Mouse (Mus musculus) embryonic facial prominence, embryonic 11.5 days (tissue): ENCODE data around the gene Wnt4. TPM values are rescaled to one million over a fixed set of nuclear protein-coding genes. Genes with fewer than 3 reads are reported as not detected.

ENCODE experiments used
- ATAC-seq: fragments of 200-750 bp; cut with Nextera tagmentation; replicated peaks from 2 replicates; pipeline ENCODE4 v1.8.0; 2017; ENCODE audit warnings: low read depth; ENCODE audit not compliant: insufficient number of reproducible peaks, low FRiP score, low TSS enrichment
- DNase-seq: peaks from one replicate; pipeline ENCODE4 v3.0.0-alpha.2; 2015; ENCODE audit warnings: low spot score
- H3K27ac ChIP-seq: fragments of 300-500 bp; sonication (generic); replicated peaks from 2 replicates; pipeline ENCODE4 v1.5.1; 2014; ENCODE audit warnings: mild to moderate bottlenecking, low read depth, low read length, control low read depth
- H3K27me3 ChIP-seq: fragments of 300-500 bp; sonication (generic); 2 replicates; pipeline ENCODE4 v1.6.1; 2014; ENCODE audit warnings: mild to moderate bottlenecking, low read length, moderate library complexity, mixed read lengths; ENCODE audit not compliant: control insufficient read depth, insufficient read depth
- H3K36me3 ChIP-seq: fragments of 300-500 bp; sonication (generic); replicated peaks from 2 replicates; pipeline ENCODE4 v1.6.1; 2014; ENCODE audit warnings: low read depth, mild to moderate bottlenecking, low read length, moderate library complexity, mixed read lengths; ENCODE audit not compliant: control insufficient read depth, insufficient read depth
- H3K4me1 ChIP-seq: fragments of 300-500 bp; sonication (generic); 2 replicates; pipeline ENCODE4 v1.6.1; 2014; ENCODE audit warnings: low read length, mixed read lengths; ENCODE audit not compliant: control insufficient read depth, insufficient read depth
- H3K4me2 ChIP-seq: fragments of 300-500 bp; sonication (generic); 2 replicates; pipeline ENCODE4 v1.6.1; 2014; ENCODE audit warnings: low read depth, mild to moderate bottlenecking, control low read depth, low read length, moderate library complexity
- H3K4me3 ChIP-seq: fragments of 300-500 bp; sonication (generic); 2 replicates; pipeline ENCODE4 v1.5.1; 2014; ENCODE audit warnings: low read depth, low read length, control low read depth
- H3K9ac ChIP-seq: fragments of 300-500 bp; sonication (generic); replicated peaks from 2 replicates; pipeline ENCODE4 v1.6.1; 2014; ENCODE audit warnings: mild to moderate bottlenecking, control low read depth, low read length
- H3K9me3 ChIP-seq: fragments of 300-500 bp; sonication (generic); replicated peaks from 2 replicates; pipeline ENCODE4 v1.6.1; 2016; ENCODE audit warnings: mild to moderate bottlenecking, low read length, inconsistent platforms, mixed read lengths; ENCODE audit not compliant: control insufficient read depth
- WGBS: fragments of 180-500 bp; shearing (Covaris S2); extraction: QIAGEN DNeasy Blood & Tissue Kit; methylation state at CpG from one replicate; pipeline ENCODE4 v1.1.7; 2014; 5-methylcytosine and 5-hydroxymethylcytosine counted together
- polyA plus RNA-seq: library from polyadenylated mRNA; unstranded; fragments of >200 nt; fragmentation: Nextera tagmentation; extraction: Ambion mirVana; gene quantifications from 2 replicates; pipeline ENCODE4 v1.2.1, GENCODE M21; 2014

Wnt4 gene
- polyA plus RNA-seq, 1 experiment from 2014 or later = 4.3 TPM

DNA sequence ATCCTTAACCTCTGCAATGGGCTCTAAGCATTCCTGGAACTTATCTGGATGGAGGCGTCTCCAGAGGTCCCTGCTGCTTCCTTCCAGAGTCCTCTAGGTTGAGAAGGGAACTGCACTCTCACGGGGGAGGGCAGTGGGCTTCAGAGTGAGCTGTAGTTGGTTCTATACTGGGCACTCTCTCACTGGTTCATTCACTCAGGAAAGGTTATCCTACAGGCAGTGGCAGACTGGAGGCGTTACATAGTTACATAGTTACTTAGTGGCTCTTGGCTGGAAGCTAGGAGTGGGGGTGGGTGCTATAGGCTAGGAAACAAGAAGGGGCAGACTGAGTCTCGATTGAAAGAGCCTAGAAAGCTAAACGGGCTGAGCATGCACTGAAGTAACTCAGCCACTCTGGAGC, 26.4 kb upstream of the Wnt4 start:
- no peak overlapping the region for H3K4me2 ChIP-seq
- H3K9ac ChIP-seq = no peak overlapping the region
- no peaks in the 10 kb centered on the region for H3K36me3 ChIP-seq
- WGBS = 57% methylated on average over 5 of the region's 5 CpGs
- no peak overlapping the region for H3K27ac ChIP-seq
- DNase-seq = no peak
- no peak overlapping the region for H3K4me3 ChIP-seq
- H3K27me3 ChIP-seq = no peaks in the 10 kb centered on the region
- H3K9me3 ChIP-seq = no peaks in the 10 kb centered on the region
- H3K4me1 ChIP-seq = no peaks in the 10 kb centered on the region
- ATAC-seq = no peak

DNA sequence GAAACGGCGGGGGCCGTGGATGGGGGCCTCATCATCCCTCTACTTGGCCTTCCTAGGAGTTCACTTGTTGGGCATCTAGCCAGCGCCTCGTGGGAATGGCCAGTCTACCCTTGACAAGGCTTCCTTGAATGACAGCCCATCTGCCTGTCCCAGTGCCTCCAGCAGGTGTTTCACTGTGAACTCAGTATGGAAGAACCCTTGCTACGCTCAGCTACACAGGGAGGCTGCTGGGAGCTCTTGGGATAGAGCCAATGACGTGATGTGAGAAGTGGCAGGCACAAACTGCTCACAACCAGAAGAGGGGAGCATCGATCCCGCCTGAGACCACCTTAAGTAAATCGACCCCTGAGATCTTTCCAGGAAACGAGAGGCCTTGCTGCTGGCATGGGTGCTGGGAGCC, 23.7 kb upstream of the Wnt4 start:
- Histone ChIP-seq H3K9me3 (no peaks in the 10 kb centered on the region), H3K27ac (no peak overlapping the region), H3K27me3 (no peaks in the 10 kb centered on the region), H3K4me1 (no peaks in the 10 kb centered on the region), H3K36me3 (no peaks in the 10 kb centered on the region), H3K4me2 (no peak overlapping the region), H3K9ac (no peak overlapping the region), H3K4me3 (no peak overlapping the region)
- ATAC-seq (no peak), DNase-seq (no peak)
- WGBS = 84% methylated on average over 11 of the region's 11 CpGs

DNA sequence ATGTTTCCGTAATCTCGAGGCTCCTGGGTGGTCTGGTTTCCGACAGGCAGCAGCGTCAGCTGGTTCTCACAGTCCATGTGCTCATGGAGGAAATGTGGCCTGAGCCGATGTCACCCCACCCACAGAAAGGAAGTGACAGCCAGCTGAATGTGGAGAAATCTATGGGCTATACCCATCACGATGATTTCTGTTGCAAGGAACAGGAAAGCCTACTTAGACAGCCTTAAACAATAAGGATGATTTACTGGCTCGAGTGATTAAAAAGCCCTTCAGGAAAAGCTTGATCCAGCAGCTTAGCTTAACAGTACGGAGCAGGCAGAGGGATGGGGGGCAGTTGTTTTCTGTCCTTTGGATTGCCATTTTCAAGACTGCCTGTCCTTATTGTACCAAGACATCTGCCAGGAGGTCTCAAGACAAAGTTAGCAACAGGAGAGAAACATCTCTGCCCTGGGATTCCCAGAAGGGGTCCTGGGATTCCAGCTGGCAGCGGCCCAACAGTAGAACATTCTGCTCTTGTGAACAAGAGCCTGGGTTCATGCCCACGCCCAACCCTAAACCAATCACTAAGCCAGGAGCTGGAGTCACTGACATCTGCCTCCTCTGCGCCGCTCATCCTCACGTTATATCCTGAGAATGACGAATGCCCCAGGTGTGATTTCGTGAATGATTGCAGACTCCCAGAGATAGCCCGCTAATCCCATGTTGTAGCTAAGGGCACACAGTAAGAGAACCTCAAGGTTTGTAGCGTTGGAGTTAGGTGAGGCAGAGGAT, 22.9 kb upstream of the Wnt4 start:
- no peaks in the 10 kb centered on the region for H3K9me3 ChIP-seq
- DNase-seq = no peak
- no peak overlapping the region for H3K4me2 ChIP-seq
- no peaks in the 10 kb centered on the region for H3K4me1 ChIP-seq
- H3K4me3 ChIP-seq = no peak overlapping the region
- H3K9ac ChIP-seq = no peak overlapping the region
- H3K36me3 ChIP-seq = no peaks in the 10 kb centered on the region
- ATAC-seq = no peak
- H3K27me3 ChIP-seq = no peaks in the 10 kb centered on the region
- WGBS = 86% methylated on average over 17 of the region's 17 CpGs
- H3K27ac ChIP-seq = no peak overlapping the region

DNA sequence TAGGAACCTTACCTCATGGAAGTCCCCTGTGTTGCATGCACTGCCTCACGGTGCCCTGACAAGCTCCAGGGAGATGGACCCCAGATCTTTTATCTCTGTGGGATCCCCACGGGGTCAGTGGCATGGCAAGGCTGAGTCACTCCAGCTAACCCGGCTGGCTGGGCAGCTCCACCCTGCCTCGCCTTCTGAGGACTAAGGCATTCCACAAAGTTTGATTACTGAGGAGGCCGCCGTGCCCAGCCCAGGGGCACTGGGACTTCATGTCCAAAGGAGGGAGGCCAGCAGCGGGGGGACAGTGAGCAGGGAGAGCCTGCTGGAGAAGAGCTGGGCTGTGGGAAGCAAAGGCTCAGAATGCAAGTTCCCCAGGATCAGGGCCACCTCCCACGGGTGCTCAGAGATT, 21.7 kb upstream of the Wnt4 start:
- Histone ChIP-seq H3K4me2 (no peak overlapping the region), H3K9me3 (no peaks in the 10 kb centered on the region), H3K27me3 (no peaks in the 10 kb centered on the region), H3K36me3 (no peaks in the 10 kb centered on the region), H3K9ac (no peak overlapping the region), H3K4me3 (no peak overlapping the region), H3K27ac (no peak overlapping the region), H3K4me1 (no peaks in the 10 kb centered on the region)
- WGBS = 77% methylated on average over 8 of the region's 8 CpGs
- DNase-seq (no peak), ATAC-seq (no peak)

DNA sequence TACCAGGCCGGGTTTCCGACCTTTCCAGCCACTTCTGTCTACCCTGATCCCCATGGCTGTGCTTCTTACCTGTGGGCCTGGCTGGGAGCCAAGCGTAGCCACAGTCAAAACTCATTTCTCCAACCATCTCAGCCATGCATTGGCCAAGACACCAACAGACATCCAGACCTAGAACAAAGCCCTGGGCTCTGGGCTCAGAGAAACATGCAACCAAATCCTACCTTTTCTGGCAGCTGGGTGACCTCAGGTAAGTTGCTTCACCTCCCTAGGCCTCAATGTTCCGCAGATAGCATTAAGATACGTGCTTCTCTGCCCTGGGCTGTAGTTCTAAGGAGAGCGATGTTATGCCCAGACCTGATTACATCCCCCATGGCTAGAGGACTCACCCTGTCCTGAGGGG, 15.5 kb upstream of the Wnt4 start:
- no peak overlapping the region for H3K9ac ChIP-seq
- 86% methylated on average over 6 of the region's 6 CpGs for WGBS
- no peak for ATAC-seq

DNA sequence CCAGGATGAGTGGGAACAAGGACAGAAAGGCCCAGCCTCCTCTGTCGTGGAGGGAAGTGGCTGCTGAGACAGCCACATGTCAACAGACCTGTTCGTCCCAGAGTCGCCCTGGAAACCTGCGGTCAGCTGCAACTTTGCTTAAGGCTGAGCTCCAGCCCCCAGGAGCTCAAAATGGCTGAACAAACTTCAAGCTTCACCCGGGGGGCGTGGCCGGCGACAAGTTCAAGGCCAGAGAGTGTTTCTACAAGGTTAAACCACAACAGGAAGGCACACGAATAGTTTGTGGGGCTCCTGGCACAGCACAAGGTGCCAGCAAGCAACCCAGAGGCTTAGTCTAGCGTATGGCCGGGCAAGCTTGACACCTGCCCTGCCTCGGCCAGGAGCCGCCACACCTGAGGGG, 13.2 kb upstream of the Wnt4 start:
- H3K9me3 ChIP-seq = no peaks in the 10 kb centered on the region
- H3K9ac ChIP-seq = no peak overlapping the region
- DNase-seq = no peak
- no peak overlapping the region for H3K4me3 ChIP-seq
- H3K27me3 ChIP-seq = no peaks in the 10 kb centered on the region
- H3K4me1 ChIP-seq = no peaks in the 10 kb centered on the region
- no peak overlapping the region for H3K27ac ChIP-seq
- ATAC-seq = no peak
- WGBS = 83% methylated on average over 13 of the region's 13 CpGs
- no peak overlapping the region for H3K4me2 ChIP-seq
- no peaks in the 10 kb centered on the region for H3K36me3 ChIP-seq

More for the DNA sequence above, 15.5 kb upstream of the Wnt4 start:
- Histone ChIP-seq H3K9me3 (no peaks in the 10 kb centered on the region), H3K27me3 (no peaks in the 10 kb centered on the region), H3K36me3 (no peaks in the 10 kb centered on the region), H3K27ac (no peak overlapping the region), H3K4me1 (no peaks in the 10 kb centered on the region), H3K4me3 (no peak overlapping the region), H3K4me2 (no peak overlapping the region)
- no peak for DNase-seq

DNA sequence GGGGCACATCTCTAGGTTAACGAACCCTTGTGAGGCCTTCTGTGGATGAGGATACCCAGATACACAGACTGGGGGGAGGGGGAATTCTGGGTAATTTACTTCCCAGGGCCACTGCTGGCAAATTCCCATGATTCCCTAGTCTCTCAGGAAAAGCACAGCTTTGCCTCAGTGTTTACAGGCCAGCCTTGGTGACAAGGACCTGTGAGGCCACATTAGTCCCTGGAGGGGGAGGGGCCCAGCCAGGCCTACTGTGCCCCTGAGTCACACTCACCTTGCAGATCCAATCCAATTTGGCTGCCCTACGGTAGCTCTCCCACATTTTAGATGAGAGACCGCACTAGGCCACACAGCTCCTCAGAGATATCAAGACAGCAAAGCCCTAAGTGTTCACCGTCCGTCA, 12.2 kb upstream of the Wnt4 start:
- no peaks in the 10 kb centered on the region for H3K4me1 ChIP-seq

DNA sequence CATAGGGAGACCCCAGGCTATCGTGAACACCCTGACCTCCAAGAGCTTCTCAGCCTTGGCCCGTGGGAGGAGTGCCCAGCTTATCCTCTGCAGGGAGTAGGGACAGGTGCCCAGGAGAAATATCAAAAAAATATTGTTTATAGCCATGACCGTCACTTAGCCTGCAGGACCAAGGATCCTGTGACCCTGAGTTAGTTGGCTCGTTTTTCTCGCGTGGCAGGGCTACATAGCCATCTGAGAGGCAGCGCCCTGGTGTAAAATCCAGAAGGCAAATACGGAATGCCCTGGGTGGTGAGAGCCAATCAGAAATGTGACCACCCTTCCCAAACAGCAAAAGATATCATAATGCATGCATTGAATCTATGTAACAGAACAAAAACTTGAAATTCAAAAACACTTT, 8.7 kb upstream of the Wnt4 start:
- Histone ChIP-seq H3K4me1 (no peaks in the 10 kb centered on the region), H3K9ac (no peak overlapping the region), H3K4me3 (no peak overlapping the region), H3K27ac (no peak overlapping the region), H3K36me3 (no peaks in the 10 kb centered on the region), H3K27me3 (no peaks in the 10 kb centered on the region), H3K9me3 (no peaks in the 10 kb centered on the region), H3K4me2 (no peak overlapping the region)
- 83% methylated on average over 8 of the region's 8 CpGs for WGBS
- ATAC-seq (no peak), DNase-seq (no peak)

More for the DNA sequence above, 12.2 kb upstream of the Wnt4 start:
- ATAC-seq (0 out of 2 replicates have a peak, but pooled peaks have one; percentile 18), DNase-seq (no peak)
- Histone ChIP-seq H3K36me3 (no peaks in the 10 kb centered on the region), H3K4me2 (no peak overlapping the region; the same call in 1 of the 2 replicates), H3K9me3 (no peaks in the 10 kb centered on the region), H3K9ac (no peak overlapping the region), H3K27me3 (no peaks in the 10 kb centered on the region), H3K27ac (no peak overlapping the region), H3K4me3 (no peak overlapping the region)
- WGBS = 81% methylated on average over 5 of the region's 5 CpGs
